Mouse (Mus musculus): Measurements from ENCODE around the gene Cdip1. TPM values are rescaled to one million over a fixed set of nuclear protein-coding genes. Genes with fewer than 3 reads are reported as not detected.
A peak's percentile ranks its signal among the peaks of the same experiment; 100 is the strongest.

Cdip1 gene
- polyA plus RNA-seq, 1 experiment from 2014 or later = 82.0 TPM

DNA sequence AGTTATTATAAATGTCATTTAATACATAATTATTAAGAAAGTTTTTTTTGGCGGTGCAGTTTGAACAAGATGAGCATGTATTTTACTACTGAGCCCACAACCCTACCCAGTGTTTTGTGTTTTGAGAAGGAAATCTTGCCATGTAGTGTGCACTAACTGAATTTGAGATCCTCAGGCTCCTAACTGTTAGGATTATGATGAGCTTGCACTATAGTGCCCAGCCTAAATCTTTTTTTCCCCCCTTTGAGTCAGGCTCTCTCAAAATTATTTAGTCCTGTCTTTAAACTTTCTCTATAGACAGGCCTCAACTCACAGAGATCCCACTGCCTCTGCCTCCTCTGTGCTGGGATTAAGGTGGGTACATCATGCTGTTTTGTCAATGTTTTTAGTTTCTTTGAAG, 62.6 kb downstream of the Cdip1 start:
- H3K27ac ChIP-seq (ENCODE audit: low read length) = no peak overlapping the region
- ATAC-seq (ENCODE audit: insufficient read depth, low FRiP score) = no peak
- H3K4me1 ChIP-seq (ENCODE audit: control insufficient read depth, insufficient read depth, low read length) = peaks cover 7% of the 10 kb centered on the region; the same call in 1 of the 2 replicates
- H3K9ac ChIP-seq (ENCODE audit: low read length) = no peak overlapping the region
- H3K4me3 ChIP-seq (replicated peaks; ENCODE audit: low read length) = no peak overlapping the region
- no peaks in the 10 kb centered on the region for H3K36me3 ChIP-seq (ENCODE audit: control insufficient read depth, insufficient read depth, low read length)
- 87% methylated on average over 1 of the region's 1 CpGs for WGBS
- H3K27me3 ChIP-seq (ENCODE audit: control insufficient read depth, insufficient read depth, low read length) = no peaks in the 10 kb centered on the region
- no peaks in the 10 kb centered on the region for H3K9me3 ChIP-seq (replicated peaks; ENCODE audit: control insufficient read depth, low read length)
- H3K4me2 ChIP-seq (ENCODE audit: low read depth, low read length) = peak overlapping the region; percentile 58

DNA sequence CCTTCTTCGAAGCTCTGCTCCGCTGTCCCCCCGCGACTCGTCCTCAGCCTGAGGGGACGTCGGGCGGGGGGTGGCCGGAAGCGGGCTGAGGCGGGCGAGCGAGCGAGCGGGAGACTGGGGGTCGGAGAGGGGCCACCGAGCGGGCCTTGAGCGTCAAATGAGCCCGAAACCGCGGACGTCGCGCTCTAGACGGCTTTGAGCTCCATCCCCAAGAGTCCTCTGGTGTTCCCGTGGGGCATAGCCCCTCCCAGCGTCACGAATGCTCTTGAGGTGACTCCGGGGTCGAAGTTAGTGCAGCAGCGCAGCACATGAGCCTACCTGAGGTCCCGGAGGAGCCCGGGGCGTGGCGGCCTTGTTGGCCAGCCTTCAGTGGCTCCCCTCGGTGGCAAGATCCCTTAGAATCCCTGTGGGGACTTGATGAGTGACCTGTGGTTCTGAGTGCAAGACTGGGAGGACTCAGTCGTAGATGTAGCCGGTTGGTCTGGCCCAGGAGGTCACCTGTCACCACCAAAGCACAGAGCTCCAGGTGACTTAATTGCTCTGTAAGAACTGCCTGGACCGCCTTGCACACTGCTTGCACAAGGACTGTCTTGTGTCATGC, 63.5 kb downstream of the Cdip1 start:
- Histone ChIP-seq H3K36me3 (ENCODE audit: control insufficient read depth, insufficient read depth, low read length) (no peaks in the 10 kb centered on the region), H3K9me3 (replicated peaks; ENCODE audit: control insufficient read depth, low read length) (no peaks in the 10 kb centered on the region), H3K4me1 (ENCODE audit: control insufficient read depth, insufficient read depth, low read length) (peaks cover 7% of the 10 kb centered on the region; the same call in 1 of the 2 replicates), H3K9ac (ENCODE audit: low read length) (peak overlapping the region; percentile 94), H3K4me3 (replicated peaks; ENCODE audit: low read length) (peak overlapping the region; percentile 88), H3K4me2 (ENCODE audit: low read depth, low read length) (peak overlapping the region; percentile 58), H3K27ac (ENCODE audit: low read length) (peak overlapping the region; percentile 77), H3K27me3 (ENCODE audit: control insufficient read depth, insufficient read depth, low read length) (no peaks in the 10 kb centered on the region)
- under 1% methylated on average over 40 of the region's 40 CpGs for WGBS
- peak; percentile 54 for ATAC-seq (ENCODE audit: insufficient read depth, low FRiP score)

DNA sequence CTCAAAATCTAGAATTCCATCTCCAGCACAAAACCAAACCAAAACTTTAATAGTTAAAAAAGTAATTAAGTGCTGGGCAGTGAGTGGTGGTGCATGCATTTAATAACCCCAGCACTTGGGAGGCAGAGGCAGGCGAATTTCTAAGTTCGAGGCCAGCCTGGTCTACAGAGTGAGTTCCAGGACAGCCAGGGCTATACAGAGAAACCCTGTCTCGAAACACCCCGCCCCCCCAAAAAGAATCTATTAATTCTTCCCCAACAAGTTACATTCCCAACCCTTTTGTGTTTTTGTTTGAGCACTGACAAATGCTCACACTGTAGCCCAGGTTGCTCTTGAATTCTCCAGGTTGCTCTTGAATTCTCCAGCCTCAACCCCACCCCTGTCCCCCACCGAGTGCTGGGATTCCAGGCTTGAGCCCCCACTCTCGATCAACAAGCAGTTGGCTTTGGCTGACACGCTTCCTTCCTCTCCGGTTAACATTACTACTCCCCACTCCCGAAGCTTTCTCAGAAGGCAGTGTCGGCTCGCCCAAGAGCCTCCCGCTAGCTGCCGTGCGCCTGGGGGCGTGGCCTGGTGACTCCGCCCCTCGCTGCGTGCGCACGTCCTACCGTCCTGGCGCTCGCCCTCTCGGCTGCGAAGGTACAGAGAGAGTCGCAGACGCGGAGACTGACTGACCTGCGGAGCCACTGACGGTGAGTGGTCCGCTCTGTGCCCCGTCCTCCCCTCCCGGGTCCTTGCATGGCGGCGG, 64.1 kb downstream of the Cdip1 start, which contains the start of gene Hmox2:
Gene Hmox2 (plus strand): TSS at position 582 of the 748 bp plus-strand sequence.
- WGBS = 5% methylated on average over 35 of the region's 35 CpGs
- Histone ChIP-seq H3K27ac (ENCODE audit: low read length) (peak within 1 kb of the TSS; percentile 77), H3K4me3 (replicated peaks; ENCODE audit: low read length) (peak within 1 kb of the TSS; percentile 88)

DNA sequence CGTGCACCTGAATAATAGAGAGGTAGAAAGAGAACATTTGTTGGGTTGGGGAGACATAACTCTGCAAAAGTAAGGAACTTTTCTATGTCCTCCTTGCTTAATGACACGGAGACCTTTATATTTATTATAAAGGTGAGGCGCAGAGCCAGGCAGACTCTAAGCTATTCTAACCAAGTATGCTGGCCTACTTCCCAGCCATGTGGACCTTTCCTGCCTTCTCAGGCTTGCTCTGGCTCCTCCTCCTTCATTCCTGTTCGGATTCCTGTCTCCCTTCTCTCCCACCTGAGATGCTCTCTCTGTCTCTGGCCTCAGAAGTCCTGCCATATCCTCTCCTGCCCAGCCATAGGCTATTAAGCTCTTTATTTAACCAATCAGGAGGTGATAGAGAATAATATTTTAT, 64.8 kb downstream of the Cdip1 start:
- H3K4me2 ChIP-seq (ENCODE audit: low read depth, low read length) = no peak overlapping the region
- no peak for ATAC-seq (ENCODE audit: insufficient read depth, low FRiP score)
- H3K9me3 ChIP-seq (replicated peaks; ENCODE audit: control insufficient read depth, low read length) = no peaks in the 10 kb centered on the region
- H3K27me3 ChIP-seq (ENCODE audit: control insufficient read depth, insufficient read depth, low read length) = no peaks in the 10 kb centered on the region
- WGBS = 73% methylated on average over 4 of the region's 4 CpGs
- H3K4me1 ChIP-seq (ENCODE audit: control insufficient read depth, insufficient read depth, low read length) = peaks cover 7% of the 10 kb centered on the region; the same call in 1 of the 2 replicates
- no peak overlapping the region for H3K4me3 ChIP-seq (replicated peaks; ENCODE audit: low read length)
- H3K36me3 ChIP-seq (ENCODE audit: control insufficient read depth, insufficient read depth, low read length) = no peaks in the 10 kb centered on the region
- no peak overlapping the region for H3K9ac ChIP-seq (ENCODE audit: low read length)
- H3K27ac ChIP-seq (ENCODE audit: low read length) = no peak overlapping the region

More for the DNA sequence above, 64.1 kb downstream of the Cdip1 start, which contains the start of gene Hmox2:
- no peaks in the 10 kb centered on the region for H3K36me3 ChIP-seq (ENCODE audit: control insufficient read depth, insufficient read depth, low read length)
- H3K9ac ChIP-seq (ENCODE audit: low read length) = peak within 1 kb of the TSS; percentile 94
- H3K9me3 ChIP-seq (replicated peaks; ENCODE audit: control insufficient read depth, low read length) = no peaks in the 10 kb centered on the region
- peaks cover 7% of the 10 kb centered on the region; the same call in 1 of the 2 replicates for H3K4me1 ChIP-seq (ENCODE audit: control insufficient read depth, insufficient read depth, low read length)
- ATAC-seq (ENCODE audit: insufficient read depth, low FRiP score) = peak; percentile 97
- H3K4me2 ChIP-seq (ENCODE audit: low read depth, low read length) = peak within 1 kb of the TSS; percentile 58
- H3K27me3 ChIP-seq (ENCODE audit: control insufficient read depth, insufficient read depth, low read length) = no peaks in the 10 kb centered on the region

DNA sequence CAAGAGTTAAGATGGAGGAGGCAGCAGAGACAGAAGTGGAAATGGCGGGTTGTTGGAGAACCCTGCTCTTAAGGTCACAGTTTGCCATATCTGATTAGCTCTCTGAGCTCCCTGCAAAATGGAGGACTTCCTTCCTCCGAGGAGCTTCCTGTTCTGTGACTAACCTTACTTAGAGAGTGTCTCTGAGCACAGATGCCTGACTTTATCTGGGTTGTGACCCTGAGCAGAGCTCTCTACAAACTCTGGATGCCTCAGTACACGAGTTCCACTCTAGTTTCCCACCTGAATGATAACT, 67.2 kb downstream of the Cdip1 start:
- WGBS = 59% methylated on average over 3 of the region's 3 CpGs
- Histone ChIP-seq H3K27ac (ENCODE audit: low read length) (no peak overlapping the region), H3K27me3 (ENCODE audit: control insufficient read depth, insufficient read depth, low read length) (no peaks in the 10 kb centered on the region), H3K4me3 (replicated peaks; ENCODE audit: low read length) (no peak overlapping the region), H3K9ac (ENCODE audit: low read length) (no peak overlapping the region), H3K9me3 (replicated peaks; ENCODE audit: control insufficient read depth, low read length) (no peaks in the 10 kb centered on the region), H3K36me3 (ENCODE audit: control insufficient read depth, insufficient read depth, low read length) (no peaks in the 10 kb centered on the region), H3K4me1 (ENCODE audit: control insufficient read depth, insufficient read depth, low read length) (peaks cover 7% of the 10 kb centered on the region), H3K4me2 (ENCODE audit: low read depth, low read length) (no peak overlapping the region)
- no peak for ATAC-seq (ENCODE audit: insufficient read depth, low FRiP score)

GRCm38 (mm10) chr16:4722128-4722914, 67.8 kb downstream of the Cdip1 start:
- Histone ChIP-seq H3K4me3 (replicated peaks; ENCODE audit: low read length) (no peak overlapping the region), H3K4me1 (ENCODE audit: control insufficient read depth, insufficient read depth, low read length) (peaks cover 10% of the 10 kb centered on the region), H3K9ac (ENCODE audit: low read length) (0 out of 2 replicates have a peak overlapping the region, but pooled peaks have one; percentile 2), H3K36me3 (ENCODE audit: control insufficient read depth, insufficient read depth, low read length) (no peaks in the 10 kb centered on the region), H3K4me2 (ENCODE audit: low read depth, low read length) (no peak overlapping the region), H3K27ac (ENCODE audit: low read length) (peak overlapping the region; percentile 3; the same call in 1 of the 2 replicates), H3K27me3 (ENCODE audit: control insufficient read depth, insufficient read depth, low read length) (no peaks in the 10 kb centered on the region), H3K9me3 (replicated peaks; ENCODE audit: control insufficient read depth, low read length) (no peaks in the 10 kb centered on the region)
- ATAC-seq (ENCODE audit: insufficient read depth, low FRiP score) = no peak
- 58% methylated on average over 7 of the region's 7 CpGs for WGBS

GRCm38 (mm10) chr16:4718753-4719518, 71.2 kb downstream of the Cdip1 start, which contains the start of gene Nmral1:
Gene Nmral1, minus strand, starts transcription at chr16:4719356.
- Histone ChIP-seq H3K36me3 (ENCODE audit: control insufficient read depth, insufficient read depth, low read length) (no peaks in the 10 kb centered on the region), H3K9ac (ENCODE audit: low read length) (peak within 1 kb of the TSS; percentile 82), H3K4me3 (replicated peaks; ENCODE audit: low read length) (peak within 1 kb of the TSS; percentile 74), H3K27ac (ENCODE audit: low read length) (peak within 1 kb of the TSS; percentile 47), H3K4me1 (ENCODE audit: control insufficient read depth, insufficient read depth, low read length) (peaks cover 7% of the 10 kb centered on the region; the same call in 1 of the 2 replicates), H3K27me3 (ENCODE audit: control insufficient read depth, insufficient read depth, low read length) (no peaks in the 10 kb centered on the region), H3K9me3 (replicated peaks; ENCODE audit: control insufficient read depth, low read length) (no peaks in the 10 kb centered on the region), H3K4me2 (ENCODE audit: low read depth, low read length) (peak within 1 kb of the TSS; percentile 60)
- 14% methylated on average over 33 of the region's 33 CpGs for WGBS
- ATAC-seq (ENCODE audit: insufficient read depth, low FRiP score) = peak; percentile 88

- no peaks in the 10 kb centered on the region for H3K9me3 ChIP-seq (replicated peaks; ENCODE audit: control insufficient read depth, low read length)
- no peaks in the 10 kb centered on the region for H3K36me3 ChIP-seq (ENCODE audit: control insufficient read depth, insufficient read depth, low read length)
- ATAC-seq (ENCODE audit: insufficient read depth, low FRiP score) = no peak
- peak overlapping the region; percentile 60 for H3K4me2 ChIP-seq (ENCODE audit: low read depth, low read length)
- peaks cover 7% of the 10 kb centered on the region; the same call in 1 of the 2 replicates for H3K4me1 ChIP-seq (ENCODE audit: control insufficient read depth, insufficient read depth, low read length)
- no peaks in the 10 kb centered on the region for H3K27me3 ChIP-seq (ENCODE audit: control insufficient read depth, insufficient read depth, low read length)
- H3K27ac ChIP-seq (ENCODE audit: low read length) = no peak overlapping the region
- 0 out of 2 replicates have a peak overlapping the region, but pooled peaks have one; percentile 82 for H3K9ac ChIP-seq (ENCODE audit: low read length)
- 37% methylated on average over 3 of the region's 3 CpGs for WGBS
- peak overlapping the region; percentile 74 for H3K4me3 ChIP-seq (replicated peaks; ENCODE audit: low read length)
These were observed 72.2 kb downstream of the Cdip1 start for GRCm38 (mm10) chr16:4717866-4718265.

All from stomach, embryonic 16.5 days (tissue).